Mouse (Mus musculus) cerebellum, adult 2 months (tissue): ENCODE data around the gene Pde2a.

Experiments
- CTCF ChIP-seq: fragments of 200-500 bp; IDR thresholded peaks from 2 replicates; pipeline ENCODE4 v1.5.1; 2011; ENCODE audit warnings: low read depth, mild to moderate bottlenecking, control low read depth, low read length, moderate library complexity, borderline replicate concordance; ENCODE audit not compliant: insufficient read depth
- POLR2A ChIP-seq: fragments of 200-500 bp; IDR thresholded peaks from 2 replicates; pipeline ENCODE4 v1.6.1; 2011; ENCODE audit warnings: low read length, control low read depth, borderline replicate concordance; ENCODE audit not compliant: insufficient read depth

GRCm38 (mm10) chr7:101540684-101541083 is 119.2 kb downstream of the Pde2a start:
- TF ChIP-seq CTCF (no peak), POLR2A (no peak)
